Mouse (Mus musculus) WW6 (cell line): ENCODE data around the gene Ciart.
"Not testable (repeated sequence)": the region's sequence is repeated elsewhere in the genome, so short reads cannot be mapped to it uniquely, and the experiment has no call there.

Experiments
- DNase-seq: peaks from one replicate; pipeline ENCODE4 v3.0.0-alpha.2; 2013; ENCODE audit warnings: low read depth, low spot score

The Ciart gene

DNA sequence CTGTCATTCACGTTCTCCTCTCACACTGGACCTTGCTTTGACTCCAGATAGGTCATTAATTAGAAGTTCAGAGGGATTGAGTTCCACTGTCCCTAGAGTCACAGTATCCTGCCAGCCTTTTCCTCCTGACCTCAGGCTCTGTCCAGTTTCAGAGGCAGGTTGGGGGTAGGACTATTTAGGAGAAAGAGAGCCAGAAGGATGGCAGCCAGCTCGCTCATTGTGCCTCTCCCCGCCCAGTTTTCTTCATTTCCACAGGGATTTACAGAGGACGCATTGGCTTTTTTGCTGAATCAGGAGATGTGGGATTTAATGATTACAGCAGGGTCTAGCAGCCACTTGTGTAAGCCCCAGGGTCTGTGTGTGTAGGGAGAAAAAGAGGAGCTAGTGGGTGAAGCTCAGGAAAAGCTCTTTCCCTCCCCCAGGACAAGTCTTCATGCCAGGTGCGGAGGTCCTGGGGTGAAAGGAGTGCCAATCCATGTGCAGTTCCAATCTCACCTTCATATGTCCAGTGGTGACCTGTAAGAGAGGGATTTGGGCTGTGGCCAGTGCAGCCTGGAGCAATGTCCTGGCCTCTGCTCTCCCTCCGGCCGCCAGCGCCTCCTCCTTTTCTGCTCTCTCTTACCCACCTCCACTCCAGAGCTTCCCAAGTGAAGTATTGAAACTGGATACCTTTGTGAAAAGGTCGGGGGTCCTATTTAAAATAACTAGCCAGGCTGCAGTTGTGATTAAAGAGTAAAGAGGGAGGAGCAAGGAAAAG lies 19.7 kb upstream of the Ciart start:
- no peak for DNase-seq

GRCm38 (mm10) chr3:95899800-95900524 lies 17.9 kb upstream of the Ciart start:
- no peak for DNase-seq

- not testable (repeated sequence) for DNase-seq
These were observed 13.4 kb upstream of the Ciart start for GRCm38 (mm10) chr3:95895501-95895900.

- DNase-seq, result no peak
These were observed 12.5 kb upstream of the Ciart start for GRCm38 (mm10) chr3:95894317-95895160.

DNA sequence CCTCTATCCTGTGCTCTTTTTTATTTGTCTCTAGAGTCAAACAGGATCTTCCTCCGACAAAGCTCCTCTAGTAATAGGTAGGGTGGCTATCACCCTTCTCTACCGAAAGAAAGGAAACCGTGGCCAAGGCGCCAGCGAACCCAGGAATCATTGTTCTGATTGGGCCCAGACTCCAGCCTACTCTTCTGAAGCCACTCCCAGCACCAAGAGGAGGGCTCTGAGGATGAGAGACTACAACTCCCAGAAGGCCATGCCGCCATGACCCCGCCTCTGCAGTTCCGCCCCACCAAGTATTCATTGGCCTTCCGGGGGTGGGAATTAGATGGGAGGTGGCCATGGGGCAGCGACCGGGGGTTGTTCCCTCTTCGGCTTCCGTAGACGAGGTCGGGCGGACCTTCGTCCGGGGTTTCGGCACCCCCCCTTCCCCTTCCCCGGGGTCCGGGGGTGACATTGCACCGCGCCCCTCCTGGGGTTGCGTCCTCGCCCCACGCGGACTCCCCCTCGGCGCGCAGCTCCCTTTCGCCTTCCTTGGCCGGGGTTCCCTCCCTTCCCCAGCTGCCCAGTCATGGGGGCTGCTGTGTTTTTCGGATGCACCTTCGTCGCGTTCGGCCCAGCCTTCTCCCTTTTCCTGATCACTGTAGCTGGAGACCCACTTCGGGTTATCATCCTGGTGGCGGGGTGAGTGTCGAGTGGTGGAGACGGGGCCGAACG lies 11.7 kb upstream of the Ciart start, which contains the start of gene Aph1a:
Aph1a (plus strand) TSS at position 364 of the 711 bp plus-strand sequence.
- peak; percentile 89 for DNase-seq

- no peak for DNase-seq
These were observed 11.1 kb upstream of the Ciart start for GRCm38 (mm10) chr3:95893126-95893525.

- no peak for DNase-seq
These were observed 10.3 kb upstream of the Ciart start for GRCm38 (mm10) chr3:95892066-95893052.

GRCm38 (mm10) chr3:95891211-95892065 lies 9.4 kb upstream of the Ciart start, which contains the start of gene BC028528:
Gene BC028528, minus strand, starts transcription at chr3:95892005.
- no peak for DNase-seq

GRCm38 (mm10) chr3:95889664-95890063 lies 7.6 kb upstream of the Ciart start:
- no peak for DNase-seq

- no peak for DNase-seq
These were observed 5.5 kb upstream of the Ciart start for GRCm38 (mm10) chr3:95887596-95887995.

- DNase-seq, result no peak
These were observed 2.3 kb upstream of the Ciart start for GRCm38 (mm10) chr3:95884400-95884799.

DNA sequence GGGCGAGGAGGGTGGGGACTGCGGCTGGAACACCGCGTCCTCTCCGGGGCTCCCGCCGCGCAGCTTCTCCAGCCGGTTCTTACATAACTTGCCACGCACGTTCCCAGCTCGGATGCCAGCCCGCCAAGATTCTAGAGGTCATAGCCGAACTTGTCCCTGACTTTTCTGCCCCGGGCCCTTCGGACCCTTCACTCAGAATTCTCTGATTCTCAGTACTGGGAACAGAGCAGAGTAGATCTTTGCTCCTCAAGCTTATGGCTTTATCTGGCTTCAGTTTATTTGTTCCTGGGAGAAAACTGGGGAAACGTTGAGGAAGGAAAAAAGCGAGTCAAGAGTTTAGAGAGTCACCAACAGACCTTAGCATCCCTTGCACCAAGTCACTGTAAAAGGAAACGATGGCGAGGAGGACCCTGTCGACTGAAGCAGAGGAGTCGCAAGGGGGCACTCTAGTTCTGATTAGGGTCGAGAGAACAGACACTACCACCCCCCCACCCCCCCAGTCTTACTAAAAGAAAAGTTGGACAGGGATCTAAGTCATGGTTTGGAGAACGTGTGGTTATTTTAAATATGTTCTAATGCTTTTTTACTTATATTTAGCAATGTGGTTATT lies 870 bp upstream of the Ciart start:
- no peak for DNase-seq

GRCm38 (mm10) chr3:95879063-95879462 lies 3.0 kb downstream of the Ciart start:
- DNase-seq, result no peak

DNA sequence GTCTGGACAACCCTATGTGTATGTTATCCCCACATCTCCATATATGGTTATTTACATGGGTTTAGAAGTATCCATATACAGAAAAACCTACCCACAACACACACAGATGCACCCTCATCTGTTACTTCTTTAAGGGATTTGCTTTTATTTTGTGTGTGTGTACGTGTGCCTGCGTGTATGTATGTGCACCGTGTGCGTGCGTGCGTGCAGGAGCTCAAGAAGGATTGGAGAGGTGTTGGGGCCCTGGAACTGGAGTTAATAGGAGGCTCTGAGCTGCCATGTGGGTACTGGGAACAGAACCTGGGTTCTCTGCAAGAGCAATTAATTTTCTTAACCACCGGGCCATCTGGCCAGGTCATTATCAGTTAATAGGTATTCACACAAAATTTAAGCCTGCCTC lies 10.0 kb downstream of the Ciart start:
- no peak for DNase-seq

DNA sequence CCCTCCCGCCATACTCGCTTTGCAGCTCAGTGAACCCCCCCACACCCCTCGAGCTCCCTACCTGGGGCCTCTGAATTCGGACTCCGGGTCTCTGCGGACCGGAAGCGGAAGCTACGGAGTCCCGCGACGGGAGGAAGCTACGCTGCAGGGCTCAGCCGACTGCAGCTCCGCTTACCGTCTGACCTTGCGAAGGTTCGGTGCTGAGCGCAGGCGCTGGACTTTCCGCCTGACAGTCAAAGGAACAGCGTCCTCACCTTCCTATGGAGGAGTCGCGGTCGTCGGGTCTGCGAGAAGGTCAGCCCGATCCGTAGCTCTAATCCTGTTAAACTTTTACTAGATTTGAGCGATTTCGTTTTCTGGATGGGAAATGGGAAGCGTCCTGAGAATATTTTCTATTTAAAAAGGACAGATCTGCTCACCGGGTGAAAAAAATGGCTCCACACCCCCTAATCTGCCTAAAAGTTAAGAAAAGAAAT lies 10.6 kb downstream of the Ciart start, which contains the start of gene Mrps21:
Mrps21 (minus strand) TSS at position 128 of the 476 bp plus-strand sequence.
- DNase-seq, result peak; percentile 67

DNA sequence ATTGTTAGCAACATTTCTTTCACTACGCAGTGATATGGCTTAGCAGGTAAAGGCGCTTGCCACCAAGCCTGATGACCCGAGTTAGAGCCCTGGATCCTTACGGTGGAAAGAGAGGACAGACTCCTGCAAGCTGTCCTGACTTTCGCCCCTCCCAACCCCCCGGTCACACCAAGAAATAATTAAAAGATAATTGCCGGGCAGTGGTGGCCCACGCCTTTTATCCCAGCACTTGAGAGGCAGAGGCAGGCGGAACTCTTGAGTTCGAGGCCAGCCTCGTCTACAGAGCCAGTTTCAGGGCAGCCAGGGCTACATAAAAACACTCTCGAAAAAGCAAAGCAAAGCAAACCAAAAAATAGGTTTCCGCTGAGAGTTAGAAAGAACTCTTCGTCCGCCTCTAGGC lies 11.1 kb downstream of the Ciart start:
- DNase-seq, result no peak

GRCm38 (mm10) chr3:95867408-95867807 lies 14.6 kb downstream of the Ciart start:
- DNase-seq, result no peak

- DNase-seq, result no peak
These were observed 16.0 kb downstream of the Ciart start for GRCm38 (mm10) chr3:95866071-95866470.
